Mouse (Mus musculus) naive thymus-derived CD4-positive, alpha-beta T cell, adult 2 months (primary cell): ENCODE results near the gene Mrnip.

Source experiments
- DNase-seq: peaks from one replicate; pipeline ENCODE4 v3.0.0-alpha.2; 2011; ENCODE audit warnings: low read depth

The Mrnip gene

DNA sequence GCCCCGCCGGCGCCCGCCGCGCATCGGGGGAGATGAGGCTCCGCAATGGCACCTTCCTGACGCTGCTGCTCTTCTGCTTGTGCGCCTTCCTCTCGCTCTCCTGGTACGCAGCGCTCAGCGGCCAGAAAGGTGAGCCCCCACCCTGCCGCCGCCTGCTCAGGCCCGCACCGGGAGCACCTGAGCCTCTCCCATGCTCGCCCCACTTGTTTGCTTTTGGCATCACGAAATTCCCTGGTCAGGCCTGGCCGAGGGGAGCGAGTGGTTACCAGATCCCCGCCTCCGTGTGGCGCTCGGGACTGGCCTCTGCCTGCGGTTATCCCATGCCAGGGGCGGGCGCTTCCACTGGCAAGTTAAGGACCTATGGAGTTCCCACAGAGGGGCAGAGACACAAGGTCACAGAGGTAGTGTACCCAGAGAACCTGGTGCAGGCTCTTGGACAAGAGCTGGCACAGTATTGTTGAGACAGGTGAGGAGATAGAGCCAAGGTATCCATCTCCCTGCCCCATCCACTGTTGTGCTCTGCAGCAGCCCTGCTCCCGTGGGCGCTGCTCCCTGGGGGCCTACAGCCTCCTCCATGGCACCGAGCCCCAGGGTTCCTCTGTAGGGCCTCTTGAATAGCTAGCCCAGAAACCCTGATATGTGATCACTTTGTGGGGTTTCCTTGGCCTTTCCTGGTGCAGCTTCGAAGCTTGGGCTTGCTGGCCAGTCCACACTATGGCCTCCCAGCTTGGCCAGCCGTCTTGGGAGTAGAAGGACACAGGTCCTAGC is 51.6 kb downstream of the Mrnip start:
- DNase-seq = peak; percentile 46

DNA sequence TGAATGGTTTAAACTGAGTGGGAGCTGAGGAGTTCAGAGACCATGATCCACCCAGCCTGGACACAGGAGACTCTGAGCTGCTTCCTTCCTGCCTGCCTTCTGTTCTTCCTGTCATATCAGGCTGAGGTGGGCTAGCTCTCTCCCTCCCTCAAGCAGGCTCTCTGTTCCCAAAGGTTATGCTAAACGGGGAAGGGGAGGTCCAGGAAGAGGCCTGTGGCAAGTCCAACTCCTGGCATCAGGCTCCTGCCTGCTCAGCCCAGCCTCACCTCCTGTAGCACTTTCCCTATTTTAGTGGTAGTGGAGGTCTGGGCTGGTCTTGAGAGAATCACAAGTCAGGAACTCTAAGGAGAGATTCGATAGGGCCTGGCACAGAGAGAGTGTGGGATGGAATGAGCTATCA is 52.2 kb downstream of the Mrnip start:
- no peak for DNase-seq

DNA sequence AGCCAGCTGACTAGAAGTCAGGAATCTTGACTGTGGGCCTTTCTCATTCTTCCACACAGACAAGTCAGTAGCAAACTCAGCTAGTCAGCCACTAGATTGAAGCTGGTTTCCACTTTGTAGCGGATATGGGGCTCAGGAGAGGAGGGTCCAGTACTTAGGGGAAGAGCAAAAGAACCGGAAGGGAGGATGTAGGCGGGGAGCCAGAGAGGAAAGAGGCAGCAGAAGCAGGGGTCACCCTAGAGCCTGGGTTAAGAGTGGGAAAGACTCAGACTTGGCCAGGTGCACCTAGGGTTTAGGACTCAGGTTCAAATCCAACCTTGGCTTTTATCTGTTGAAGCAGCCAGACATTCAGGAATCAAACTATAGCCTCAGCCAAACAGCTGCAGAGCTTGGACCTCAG is 53.0 kb downstream of the Mrnip start:
- no peak for DNase-seq

DNA sequence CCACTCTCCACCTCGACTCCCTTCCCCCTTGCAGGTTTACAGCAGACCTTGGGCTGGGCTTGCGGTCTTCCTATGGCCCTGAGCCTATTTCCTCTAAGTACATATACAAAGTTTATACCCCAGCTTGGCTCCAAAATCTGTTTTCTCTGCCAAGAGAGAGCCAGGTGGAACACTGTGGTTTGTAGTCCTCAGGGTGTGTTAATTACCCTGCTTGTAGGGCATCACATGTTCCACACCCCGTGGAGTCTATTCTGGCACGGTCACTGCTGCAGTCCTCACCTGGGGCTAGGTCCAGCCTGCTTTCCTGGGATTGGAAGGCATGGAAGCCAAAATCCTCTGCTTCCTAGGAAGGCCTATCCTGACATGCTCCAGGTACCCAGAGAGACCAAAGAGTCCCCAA is 53.5 kb downstream of the Mrnip start:
- DNase-seq = no peak

DNA sequence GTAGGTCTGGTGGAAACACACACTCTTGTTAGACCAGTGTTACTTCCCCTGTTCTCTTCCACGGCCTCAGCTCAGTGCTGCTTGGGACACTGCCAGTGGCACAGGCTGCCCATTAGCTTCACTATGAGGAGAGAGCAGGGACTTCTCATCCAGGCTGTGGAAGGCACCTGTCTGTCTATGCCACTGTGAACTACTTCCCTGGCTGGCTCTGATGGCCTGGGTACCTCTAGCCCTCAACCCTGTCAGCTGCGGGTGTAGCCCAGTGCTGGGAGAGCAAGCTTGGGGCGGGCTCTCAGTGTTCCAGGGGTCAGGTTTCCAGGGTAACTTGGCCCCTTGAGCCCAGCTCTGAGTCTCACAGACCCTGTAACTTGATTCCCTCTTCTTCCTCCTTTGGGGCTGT is 54.5 kb downstream of the Mrnip start:
- DNase-seq = no peak

DNA sequence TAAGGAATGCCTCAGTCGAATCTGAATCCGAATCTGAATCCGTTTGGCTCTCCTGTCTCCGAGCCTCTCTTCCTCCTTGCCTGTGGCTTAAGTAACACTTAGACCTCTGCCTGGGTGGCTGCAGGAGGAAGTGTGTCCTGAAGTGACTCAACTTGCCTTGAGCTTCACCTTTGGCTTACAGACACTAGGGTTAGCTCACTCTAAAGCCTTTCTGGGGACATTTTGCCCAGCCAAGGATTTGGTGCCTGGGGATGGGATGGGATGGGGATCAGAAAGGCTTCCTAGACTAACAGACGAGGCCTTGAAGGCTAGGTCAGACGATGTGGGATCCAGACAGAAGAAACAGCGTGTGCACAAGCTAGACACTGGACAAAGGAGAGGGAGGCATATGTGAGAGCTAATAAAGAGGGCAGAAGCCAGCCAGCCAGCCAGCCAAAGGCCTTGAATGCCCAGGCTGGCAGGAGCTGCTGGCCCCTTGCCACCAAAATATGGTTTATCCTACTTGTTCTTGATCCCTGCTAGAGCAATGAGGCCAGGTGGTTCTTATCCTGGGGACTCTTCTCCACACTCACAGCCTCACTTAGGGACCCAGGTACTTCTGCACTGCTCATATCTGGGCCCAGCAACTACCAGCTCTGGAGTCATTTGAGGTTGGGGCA is 55.1 kb downstream of the Mrnip start:
- DNase-seq = no peak

DNA sequence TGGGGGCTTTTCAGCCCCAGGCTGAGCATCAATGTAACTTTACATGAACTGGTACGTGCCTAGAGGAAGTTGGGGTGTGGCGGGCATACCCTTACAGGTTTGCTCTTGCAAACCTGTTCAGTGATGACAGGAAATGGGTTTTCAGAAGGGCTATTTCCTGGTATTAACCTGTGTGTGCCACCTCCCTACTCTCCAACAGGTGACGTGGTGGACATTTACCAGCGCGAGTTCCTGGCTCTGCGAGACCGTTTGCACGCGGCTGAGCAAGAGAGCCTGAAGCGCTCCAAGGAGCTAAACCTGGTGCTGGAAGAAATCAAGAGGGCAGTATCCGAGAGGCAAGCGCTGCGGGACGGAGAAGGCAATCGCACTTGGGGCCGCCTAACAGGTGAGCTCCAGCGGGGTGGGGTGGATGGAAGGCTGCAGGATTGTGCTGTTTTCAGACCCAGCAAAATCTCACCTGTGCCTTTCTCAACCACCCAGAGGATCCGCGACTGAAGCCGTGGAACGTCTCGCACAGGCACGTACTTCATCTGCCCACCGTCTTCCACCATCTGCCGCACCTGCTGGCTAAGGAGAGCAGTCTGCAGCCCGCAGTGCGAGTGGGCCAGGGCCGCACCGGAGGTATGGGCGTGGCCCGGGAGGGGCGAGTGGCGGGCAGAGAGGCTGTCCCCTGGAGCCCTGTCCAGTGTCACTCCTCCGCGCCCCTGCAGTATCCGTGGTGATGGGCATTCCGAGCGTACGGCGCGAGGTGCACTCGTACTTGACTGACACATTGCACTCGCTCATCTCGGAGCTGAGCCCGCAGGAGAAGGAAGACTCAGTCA is 56.4 kb downstream of the Mrnip start:
- peak; percentile 38 for DNase-seq

DNA sequence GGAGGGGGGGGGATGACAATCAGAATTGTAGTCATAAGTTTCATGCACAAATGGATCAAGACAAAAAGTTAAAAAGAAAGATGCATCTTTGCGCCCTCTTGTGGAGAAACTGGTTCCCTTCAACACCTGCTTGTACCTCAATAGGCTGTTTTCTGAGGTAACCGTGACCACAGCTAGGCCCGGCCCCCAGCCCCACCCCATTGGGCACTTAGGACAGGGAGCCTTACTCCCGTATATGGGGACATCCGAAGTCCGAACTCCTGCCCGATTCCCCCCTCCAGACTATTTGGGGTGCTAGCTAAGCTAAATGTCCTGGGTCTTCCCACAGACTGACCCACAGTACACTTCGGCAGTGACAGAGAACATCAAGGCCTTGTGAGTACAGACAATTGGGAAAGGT is 57.2 kb downstream of the Mrnip start:
- peak; percentile 90 for DNase-seq

DNA sequence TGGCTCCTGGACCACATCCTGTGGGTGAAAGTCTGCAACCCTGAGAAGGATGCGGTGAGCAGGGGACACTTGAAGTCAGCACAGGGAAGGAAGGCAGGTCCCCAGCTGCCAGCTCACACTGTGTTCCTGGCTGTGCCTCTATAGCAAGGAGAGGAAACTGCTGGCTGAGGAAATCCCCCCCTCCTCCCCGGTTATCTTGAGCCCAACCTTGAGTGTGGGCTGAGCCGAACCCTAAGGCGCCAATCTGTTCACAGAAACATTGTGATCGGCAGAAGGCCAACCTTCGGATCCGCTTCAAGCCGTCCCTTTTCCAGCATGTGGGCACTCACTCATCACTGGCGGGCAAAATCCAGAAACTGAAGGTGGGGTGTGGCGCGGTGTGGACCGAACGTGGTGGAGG is 58.8 kb downstream of the Mrnip start:
- DNase-seq = peak; percentile 31

DNA sequence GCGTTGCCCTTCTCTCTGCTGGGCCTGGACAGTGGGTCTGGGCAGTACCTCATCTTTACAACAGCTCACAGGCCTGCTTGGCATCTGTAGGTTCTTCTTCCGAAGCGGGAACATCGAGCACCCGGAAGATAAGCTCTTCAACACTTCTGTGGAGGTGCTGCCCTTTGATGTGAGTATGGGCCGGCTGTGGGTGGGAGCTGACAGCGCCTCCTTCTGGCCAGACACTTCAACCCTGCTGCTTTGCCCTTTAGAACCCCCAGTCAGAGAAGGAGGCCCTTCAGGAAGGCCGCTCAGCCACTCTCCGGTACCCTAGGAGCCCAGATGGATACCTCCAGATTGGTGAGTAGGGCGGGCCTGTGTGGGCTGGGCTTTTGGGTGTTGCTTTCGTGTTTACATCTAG is 59.7 kb downstream of the Mrnip start:
- peak; percentile 63 for DNase-seq

DNA sequence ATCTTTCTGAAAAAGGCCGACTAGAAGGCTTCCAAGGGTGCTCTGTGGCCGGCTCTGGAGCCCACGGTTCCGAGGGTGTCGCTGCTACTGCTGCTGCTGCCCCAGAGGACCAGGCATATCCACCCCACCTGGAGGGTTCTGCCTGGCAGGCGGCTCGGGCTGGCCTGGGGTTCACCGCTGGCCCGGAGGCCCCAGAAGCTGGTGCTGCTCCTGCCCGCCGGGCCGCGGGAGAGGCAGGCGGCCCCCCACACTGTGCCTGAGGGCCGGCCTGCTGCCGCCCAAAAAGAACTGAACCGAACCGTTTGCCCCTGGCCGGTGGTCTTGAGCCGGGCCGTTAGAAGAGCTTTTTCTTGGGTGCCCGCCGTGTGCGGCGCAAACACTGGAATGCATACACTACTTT is 60.4 kb downstream of the Mrnip start:
- no peak for DNase-seq

DNA sequence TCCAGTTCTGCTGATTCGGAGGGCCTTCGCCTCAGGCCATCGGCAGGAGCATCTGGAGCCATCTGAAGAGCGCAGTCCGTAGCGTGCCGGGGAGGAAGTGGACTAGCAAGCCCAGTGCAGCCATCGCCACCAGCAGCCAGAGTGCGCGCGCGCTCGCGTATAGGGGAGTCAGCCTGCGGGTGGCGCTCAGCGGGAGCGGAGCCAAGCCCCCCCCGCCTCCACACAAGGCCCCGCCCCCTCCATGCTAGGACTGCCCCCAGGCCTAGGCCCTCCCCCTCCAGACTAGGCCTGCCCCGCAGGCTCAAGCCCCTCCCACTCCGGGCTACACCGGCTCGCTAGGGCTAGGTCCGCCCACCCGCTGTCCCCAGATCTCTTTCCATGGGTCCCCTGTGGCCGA is 62.3 kb downstream of the Mrnip start:
- peak; percentile 94 for DNase-seq

DNA sequence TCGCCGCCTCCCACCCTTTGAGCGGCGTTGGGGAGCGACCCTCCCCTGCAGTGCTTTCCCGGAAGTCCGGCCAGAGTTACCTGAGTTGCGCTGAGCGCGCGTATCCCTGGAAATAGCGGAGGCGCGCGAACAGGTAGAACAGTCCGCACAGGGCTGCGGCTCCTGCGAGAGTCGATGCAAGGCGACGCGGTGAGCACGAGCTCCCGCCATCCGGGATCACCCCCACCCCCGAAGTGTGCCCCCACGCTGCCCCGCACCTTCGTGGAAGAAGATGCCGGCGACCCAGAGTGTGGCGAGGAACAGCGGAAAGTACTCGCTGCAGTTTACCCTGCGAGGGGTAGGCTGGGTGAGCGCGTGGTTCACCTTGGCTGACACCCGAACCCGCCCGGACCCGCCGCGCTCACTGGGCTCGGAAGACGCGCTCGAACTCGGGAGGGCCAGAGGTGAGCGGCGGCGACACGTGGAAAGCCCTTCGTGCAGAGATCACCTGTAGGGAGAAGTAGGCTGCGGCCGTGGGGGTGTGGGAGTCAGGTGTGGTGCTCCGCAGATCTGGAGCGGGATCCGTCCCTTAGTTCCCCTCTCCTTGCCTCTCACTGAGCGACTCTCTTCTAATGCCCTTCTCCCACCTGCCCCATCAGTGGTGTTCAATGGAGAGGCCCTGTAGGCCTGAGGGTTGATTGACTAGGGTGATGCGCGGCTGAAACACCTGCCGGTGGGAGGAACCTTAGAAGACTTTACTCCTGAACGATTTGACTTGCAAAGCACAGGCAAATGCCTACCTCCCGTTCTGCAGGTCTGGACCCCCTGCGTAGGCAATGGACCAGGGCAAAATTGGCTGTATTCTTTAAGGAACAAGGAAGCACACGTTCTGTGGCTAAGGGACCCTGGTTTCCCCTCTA is 62.9 kb downstream of the Mrnip start:
- DNase-seq = no peak

DNA sequence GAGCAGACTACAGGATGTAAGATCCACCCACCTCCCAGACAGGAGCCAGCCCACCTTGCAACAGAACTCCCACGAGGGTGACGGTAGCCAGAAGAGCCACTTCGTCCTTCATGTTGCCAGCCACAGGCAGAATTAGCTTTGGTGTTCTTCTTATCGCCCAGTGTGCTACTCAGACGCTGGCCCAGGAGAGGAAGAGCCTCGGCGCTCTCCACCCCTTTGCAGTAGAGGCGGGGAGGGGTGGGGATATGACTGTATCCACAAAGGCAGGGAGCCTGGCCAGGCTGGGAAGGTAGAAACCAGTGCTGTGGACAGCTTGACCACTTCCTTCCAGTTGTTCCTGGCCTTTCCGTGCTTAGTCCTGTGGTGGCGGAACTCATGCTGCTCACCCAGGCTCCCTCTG is 64.1 kb downstream of the Mrnip start, which contains the start of gene Ltc4s:
Ltc4s (minus strand) TSS at position 293 of the 400 bp plus-strand sequence.
- no peak for DNase-seq

DNA sequence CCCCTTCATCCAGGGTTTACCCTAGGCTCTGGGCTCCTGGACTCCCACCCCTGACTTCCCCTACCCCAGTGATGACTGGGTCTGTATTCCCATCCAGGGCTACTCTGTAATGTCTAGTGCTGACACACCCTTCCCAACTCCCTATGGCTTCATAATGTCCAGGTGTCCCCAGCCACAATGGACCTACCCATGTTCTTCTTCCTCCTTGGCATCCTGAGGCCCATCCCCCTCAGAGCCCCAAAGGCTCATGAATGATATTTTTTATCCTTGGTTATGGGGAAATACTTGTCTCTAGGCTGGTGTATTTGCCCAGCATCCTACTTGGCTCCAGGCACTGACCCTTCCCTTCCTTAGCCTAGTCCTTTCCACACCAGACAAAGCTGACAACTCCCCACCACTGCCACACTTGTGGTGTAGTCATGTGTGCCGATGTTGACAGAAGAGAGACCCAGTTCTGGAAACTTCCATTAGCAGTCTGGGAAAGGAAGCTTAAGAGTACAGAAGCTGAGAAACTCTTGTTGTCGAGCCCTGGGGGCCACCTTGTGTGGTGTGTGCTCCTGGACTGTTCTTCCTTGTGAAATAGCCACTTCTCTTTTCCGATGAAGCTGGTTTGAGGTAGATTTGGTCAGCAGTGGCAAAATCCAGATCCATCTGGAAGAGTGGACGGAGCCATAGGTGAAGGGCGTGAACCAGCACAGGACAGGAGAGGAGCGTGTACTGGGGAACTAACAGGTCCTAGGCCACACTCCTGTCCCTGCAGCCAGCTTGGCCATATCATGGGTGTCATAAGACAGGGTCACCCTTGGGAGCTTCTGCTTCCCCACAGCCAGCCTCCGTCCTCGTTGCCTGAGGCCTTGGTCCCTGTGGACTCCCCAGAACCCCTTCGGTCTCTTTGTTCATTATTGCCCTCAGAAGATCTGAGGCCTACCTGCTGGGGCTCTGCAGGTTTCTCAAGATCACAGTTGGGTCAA is 64.9 kb downstream of the Mrnip start:
- DNase-seq = no peak

DNA sequence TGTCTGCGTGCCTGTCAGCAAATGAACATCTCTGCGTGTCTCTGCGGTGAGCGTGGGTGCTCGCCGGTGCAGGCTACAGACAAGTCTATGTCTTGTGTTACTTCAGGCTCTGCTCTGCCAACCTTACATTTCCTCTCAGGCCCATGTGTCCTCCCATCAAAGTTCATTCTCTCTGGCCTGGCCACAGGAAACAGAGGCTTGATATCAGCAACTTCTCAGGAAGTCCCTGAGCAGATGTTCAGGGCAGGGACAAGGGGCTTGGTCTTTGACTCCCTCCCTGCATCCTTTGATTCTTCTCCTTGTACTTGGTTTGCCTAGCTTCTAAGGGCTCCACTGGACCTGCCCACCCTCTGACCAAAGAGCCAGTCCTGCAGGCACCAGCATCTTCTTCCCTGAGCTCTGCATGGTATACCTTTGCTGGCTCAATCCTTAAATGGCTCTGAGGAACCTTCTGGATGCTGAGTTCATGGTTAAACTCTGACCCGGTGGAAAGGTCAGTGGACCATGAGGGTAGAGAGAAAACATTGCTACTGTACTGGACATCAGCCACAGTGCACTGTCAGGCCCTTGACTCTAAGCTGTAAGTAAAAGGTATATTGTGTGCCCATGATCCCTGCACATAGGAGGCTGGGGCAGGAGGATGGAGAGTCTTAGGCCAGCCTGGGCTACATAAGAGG is 66.1 kb downstream of the Mrnip start:
- DNase-seq = no peak

DNA sequence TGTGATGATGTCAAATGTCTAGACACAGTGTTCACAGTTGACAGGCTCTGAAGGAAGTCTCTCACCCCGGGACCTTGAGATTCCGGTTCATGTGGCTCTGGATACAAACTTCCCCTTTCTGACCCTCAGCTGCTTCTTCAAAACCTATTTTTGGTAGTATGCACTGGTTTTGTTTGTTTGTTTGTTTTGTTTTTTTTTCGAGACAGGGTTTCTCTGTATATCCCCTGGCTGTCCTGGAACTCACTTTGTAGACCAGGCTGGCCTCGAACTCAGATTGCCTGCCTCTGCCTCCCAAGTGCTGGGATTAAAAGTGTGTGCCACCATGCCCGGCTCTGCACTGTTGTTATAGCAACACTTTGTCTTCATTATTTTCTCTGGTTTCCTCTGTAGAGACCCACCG is 69.7 kb downstream of the Mrnip start:
- DNase-seq = no peak

DNA sequence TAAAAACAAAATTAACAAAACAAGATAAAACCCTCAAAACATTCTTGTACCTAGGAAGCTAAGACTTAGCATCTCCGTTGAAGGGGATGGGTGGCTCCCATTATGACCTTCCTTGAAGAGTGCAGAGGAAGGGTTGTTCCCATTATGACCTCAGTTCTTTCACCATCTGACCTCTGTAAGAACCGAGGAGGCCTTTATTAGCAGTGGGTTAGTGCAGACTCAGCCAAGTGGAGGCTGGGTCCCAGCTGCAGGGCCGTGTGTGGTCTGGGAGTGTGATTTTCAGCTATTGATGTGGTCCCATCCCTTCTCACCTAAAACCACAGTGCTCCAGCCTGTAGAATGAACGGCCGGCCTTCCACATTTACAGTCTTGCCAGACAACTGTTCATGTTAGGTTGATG is 71.0 kb downstream of the Mrnip start:
- DNase-seq = no peak

DNA sequence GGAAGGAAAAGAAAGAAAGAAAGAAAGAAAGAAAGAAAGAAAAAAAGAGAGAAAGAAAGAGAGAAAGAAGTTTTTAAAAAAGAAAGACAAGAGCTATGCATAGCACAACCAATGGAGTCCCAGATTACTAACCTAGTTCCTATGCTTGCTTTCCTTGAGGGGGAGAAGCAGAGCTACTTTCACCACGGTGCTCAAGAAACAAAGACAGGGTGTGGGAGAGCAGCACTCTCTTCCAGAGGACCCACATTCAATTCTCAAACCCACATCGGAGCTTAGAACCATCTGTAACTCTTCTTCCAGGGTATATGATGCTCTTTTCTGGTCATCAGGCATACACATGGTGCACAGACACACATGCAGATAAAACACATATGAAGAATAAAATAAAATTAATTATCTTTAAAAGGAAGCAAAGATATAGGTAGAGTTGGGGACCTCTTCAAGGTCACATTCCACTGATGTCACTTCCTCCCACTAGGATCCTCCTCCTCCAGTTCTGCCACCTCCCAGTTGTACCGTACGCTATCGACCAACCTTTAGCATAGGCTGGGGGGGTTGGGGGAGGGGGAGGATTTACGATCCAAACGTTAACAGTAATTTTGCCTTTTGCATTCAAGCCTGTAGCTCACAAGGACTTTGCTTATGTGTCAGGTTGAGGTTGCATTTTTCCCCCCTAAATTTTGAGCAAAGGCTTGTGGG is 74.4 kb downstream of the Mrnip start:
- no peak for DNase-seq
